Mouse (Mus musculus): ENCODE measurements around the gene Nox4.

The Nox4 gene

DNA sequence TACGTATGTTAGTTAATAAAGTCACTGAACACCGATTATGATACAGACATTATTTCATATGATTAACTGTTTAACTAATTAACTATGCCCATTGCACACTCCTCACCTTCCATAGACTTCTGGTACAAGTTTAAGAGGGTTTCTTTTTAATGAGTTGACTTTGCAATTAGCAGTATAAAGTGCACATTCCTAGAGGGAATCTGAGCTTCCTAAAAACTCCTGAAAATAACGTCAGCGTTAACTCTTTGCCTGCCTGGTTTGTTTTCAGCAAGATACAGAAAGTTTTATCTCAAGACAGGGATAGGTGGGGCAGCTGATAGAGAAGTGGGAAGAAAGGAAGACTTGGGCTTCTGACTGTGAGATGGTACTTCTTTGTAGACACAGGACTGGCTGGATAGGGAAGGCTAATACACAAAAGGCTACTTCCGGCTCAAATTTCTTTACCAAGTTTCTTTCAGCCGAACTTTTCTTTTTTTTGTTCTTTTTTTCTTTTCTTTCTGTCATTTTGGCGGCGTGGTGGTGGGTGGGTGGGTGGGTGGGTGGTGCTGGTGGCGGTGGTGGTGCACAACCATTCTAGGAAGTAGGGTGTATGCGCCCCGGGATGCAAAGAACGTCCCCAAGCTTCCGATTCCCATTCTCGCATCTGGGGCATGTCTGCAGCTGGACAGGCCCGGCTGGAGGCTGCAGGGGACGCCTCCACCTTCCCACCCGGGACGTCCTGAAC lies at the start of gene Nox4:
Gene Nox4, plus strand, starts transcription at position 241 of the 724 bp plus-strand sequence.
- no peak for DNase-seq (ENCODE audit: low read depth, low spot score)

DNA sequence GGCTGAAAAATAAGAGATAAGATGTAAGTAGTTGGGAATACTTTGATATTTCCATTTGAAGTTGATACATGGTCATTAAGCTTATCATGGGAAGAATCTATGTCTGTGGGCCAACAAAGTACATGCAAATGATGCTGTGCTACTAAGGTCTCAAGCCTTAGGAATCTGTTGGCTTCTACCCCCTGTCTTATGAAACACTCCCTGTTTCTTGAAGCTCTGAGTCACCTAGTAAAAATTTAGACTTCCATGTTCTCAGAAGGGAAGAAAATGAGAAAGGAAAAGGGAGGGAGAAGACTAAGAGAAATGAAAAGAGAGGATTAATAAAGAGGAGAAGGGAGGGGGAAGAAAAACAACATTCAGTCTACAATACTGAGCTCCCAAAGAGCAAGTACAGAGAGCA lies 41.1 kb upstream of the Nox4 start:
- DNase-seq (ENCODE audit: low read depth, low spot score) = no peak

DNA sequence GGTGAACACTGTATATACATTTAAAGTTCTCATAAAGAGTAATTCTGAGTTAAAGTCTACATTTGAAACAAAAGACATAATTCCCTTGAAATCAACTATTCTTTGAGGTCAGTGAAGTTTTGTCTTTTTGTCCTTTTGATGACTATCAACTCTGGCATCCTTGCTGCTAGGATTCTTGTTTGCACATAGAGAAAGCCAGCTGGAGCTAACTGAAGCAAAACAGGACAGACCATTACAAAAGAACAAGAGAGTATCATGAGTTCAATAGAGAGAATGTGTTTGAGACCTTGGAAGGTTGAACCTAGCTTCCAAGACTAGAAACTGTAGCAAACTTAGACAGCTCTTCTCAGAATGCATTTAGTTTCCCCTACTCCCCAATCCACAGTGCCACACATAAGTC lies 24.2 kb upstream of the Nox4 start:
- DNase-seq (ENCODE audit: low read depth, low spot score) = no peak

DNA sequence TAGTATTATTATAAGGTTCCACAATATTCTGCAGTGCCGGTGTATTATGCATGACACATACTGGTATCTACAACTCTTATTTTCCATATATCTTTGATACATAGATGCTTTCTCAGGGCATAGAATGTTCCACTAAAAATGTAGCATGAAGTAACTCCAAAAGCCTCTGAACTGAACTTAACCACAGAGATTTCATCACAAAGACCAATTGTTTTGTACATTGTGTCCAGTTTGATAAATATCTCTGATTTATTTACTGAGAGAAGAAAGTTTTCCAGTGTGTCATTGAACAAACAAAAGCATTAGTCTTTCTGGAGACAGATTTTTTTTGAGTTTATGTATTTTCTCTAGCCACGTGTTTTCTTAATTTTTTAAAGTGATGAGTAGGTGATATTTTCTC lies 23.1 kb upstream of the Nox4 start:
- no peak for DNase-seq (ENCODE audit: low read depth, low spot score)

DNA sequence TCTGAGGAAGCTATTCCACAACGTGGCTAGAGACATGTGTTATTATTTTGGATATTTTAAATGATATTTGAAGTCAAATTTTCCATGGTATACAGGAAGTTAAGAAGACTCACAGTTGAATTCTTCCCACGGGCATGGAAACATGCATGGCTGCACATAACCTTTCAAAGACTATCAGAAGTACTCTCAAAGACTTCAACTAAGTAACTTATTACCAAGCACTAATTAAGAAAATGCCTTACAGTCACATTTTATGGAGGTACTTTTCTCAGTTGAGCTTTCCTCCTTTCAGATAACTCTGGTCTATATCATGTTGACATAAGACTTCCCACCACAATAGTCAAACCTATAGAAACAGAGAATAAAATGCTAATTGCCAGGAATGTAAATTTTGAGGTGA lies 20.3 kb upstream of the Nox4 start:
- DNase-seq (ENCODE audit: low read depth, low spot score) = no peak

GRCm38 (mm10) chr7:87227051-87227948 lies 18.6 kb upstream of the Nox4 start:
- DNase-seq (ENCODE audit: low read depth, low spot score) = no peak

GRCm38 (mm10) chr7:87229502-87229901 lies 16.4 kb upstream of the Nox4 start:
- DNase-seq (ENCODE audit: low read depth, low spot score) = no peak

DNA sequence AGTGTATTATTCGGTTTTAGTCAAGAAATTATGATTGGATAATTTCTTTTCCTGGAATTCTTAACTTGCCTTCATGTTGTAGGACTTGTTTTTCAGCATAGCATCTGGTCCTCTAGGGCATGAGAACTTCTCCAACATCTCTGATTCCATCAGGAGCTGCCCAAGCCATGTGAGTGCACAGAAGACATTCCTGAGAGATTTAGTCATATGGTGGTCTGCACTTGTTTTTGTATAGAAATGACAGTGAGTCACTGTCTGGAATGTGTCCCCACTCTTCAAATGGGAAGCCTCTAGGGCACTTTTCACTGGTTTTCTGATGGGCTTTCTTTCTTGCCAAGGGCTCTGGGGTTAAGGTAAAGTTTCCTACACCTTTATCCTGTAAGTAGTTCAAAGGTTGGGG lies 4.8 kb upstream of the Nox4 start:
- no peak for DNase-seq (ENCODE audit: low read depth, low spot score)

- DNase-seq (ENCODE audit: low read depth, low spot score) = no peak
These were observed 661 bp downstream of the Nox4 start for GRCm38 (mm10) chr7:87246580-87246934.

DNA sequence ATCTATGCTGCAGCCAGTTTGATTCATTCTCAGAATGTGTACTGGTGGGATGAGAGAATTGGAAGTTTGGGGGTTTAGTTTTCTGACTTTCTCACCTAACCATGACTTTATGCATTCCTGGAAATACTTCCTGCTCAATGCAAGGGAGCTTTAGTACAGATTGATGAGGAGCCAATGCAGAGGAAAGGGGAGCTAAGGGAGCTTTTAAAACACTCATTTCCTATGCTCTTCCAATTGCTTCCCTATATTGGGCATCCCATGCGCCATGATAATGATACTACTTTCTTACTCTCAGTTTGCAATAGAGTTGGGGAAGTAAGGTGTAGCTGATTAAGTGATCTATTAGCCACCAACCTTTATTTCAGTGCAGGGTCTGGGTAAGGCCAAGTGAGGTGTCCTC lies 1.0 kb downstream of the Nox4 start:
- no peak for DNase-seq (ENCODE audit: low read depth, low spot score)

- DNase-seq (ENCODE audit: low read depth, low spot score) = no peak
These were observed 2.0 kb downstream of the Nox4 start for GRCm38 (mm10) chr7:87247926-87248325.

- DNase-seq (ENCODE audit: low read depth, low spot score) = no peak
These were observed 6.2 kb downstream of the Nox4 start for GRCm38 (mm10) chr7:87252071-87252470.

DNA sequence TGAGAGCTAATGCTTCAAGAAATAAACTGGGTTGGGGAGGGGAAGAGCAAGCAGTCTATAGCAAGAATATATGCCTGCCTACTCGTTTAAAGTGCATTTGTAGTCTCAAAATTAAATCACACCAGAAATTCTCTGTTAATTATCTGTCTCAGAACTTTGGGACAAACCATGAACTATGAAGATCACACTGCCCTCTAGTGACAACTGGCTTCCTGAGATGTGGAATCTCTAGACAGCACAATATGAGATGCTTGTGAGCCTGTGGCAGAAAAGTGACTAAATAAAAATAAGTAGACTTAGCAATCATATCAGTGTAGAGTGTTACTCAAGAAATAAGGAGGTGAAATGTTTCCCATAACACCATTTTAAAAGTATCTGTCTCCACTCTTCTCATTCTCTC lies 31.3 kb downstream of the Nox4 start:
- DNase-seq (ENCODE audit: low read depth, low spot score) = no peak

GRCm38 (mm10) chr7:87303726-87304315 lies 57.9 kb downstream of the Nox4 start:
- no peak for DNase-seq (ENCODE audit: low read depth, low spot score)

GRCm38 (mm10) chr7:87321571-87321970 lies 75.7 kb downstream of the Nox4 start:
- DNase-seq (ENCODE audit: low read depth, low spot score) = no peak

GRCm38 (mm10) chr7:87322085-87322484 lies 76.2 kb downstream of the Nox4 start:
- DNase-seq (ENCODE audit: low read depth, low spot score) = no peak

- no peak for DNase-seq (ENCODE audit: low read depth, low spot score)
These were observed 85.1 kb downstream of the Nox4 start for GRCm38 (mm10) chr7:87330782-87331558.

DNA sequence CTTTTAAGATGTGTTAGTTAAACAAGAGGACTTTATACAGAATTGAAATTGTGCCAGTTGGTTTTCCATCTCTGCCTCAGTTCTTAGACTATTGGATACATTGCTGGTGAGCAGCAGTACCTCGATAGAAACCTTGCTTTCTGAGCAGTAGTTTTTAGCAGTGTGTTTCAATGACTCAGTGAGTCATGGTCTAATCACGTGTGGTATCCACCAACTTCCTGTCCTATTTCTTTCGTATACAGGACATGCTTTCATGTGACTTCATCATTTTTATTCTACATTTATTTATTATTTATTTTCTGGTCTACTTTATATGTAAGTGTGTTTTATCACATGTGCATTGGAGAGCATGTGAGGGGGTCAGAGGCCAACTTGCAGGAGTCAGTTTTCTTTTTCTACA lies 99.7 kb downstream of the Nox4 start:
- no peak for DNase-seq (ENCODE audit: low read depth, low spot score)

- no peak for DNase-seq (ENCODE audit: low read depth, low spot score)
These were observed 106.9 kb downstream of the Nox4 start for GRCm38 (mm10) chr7:87352818-87353217.

DNA sequence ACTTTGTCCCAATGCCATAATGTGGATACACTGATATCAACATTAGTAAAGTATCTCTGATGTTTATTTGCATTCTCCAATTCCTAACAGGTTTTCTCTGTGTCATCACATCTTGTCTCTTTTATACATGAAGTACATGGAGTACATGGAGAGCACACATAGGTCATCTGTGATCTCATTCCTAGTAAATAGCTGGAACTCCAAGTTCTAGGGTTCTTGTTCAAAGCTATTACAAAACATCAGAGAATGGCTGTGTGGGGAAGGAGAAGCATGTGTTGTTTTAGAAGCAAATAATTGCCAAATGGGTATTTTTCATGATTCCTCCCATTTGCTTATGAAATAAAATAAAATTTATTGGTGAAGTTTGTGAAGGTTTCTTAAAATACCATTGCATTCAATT lies 121.9 kb downstream of the Nox4 start:
- no peak for DNase-seq (ENCODE audit: low read depth, low spot score)

DNA sequence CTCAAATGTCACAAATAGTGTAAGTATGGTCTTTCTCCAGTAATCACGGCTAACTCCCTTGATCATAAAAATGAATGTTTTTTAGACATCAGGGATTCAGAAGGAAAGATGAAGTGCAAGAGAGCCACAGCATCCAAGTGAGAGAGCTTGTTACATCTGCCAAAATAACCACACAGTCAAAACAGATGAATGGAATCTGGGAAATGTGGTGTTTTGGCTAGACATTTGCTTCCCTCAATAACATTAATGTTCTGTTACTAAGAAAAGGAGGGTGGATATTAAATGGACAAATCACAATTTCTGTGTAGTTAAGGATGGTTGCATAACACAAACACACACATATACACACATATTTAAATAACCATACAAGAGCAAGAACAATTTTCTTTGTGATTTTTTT lies 123.2 kb downstream of the Nox4 start:
- DNase-seq (ENCODE audit: low read depth, low spot score) = no peak

DNA sequence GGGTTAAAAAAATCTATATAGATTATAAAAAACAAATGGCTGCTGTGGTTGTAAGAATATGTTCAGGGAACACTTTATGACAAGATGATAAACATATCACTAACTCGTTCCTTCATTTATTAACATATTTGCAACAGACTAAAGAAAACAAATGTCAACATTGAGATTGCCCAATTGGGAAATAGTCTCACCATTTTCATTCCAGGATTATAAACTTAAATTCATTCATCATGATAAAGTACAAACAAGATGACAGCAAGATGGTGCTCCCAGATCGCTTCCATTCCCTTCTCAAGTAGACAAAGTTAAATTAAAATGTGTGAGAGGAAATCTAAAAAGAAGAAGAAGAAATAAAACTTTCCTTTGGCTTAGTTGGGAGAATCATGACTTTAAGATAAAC lies 124.9 kb downstream of the Nox4 start:
- DNase-seq (ENCODE audit: low read depth, low spot score) = no peak
